Mouse (Mus musculus): ENCODE measurements around the gene Shc4.

Shc4 gene

GRCm38 (mm10) chr2:125684559-125685440 lies 39.1 kb downstream of the Shc4 start:
- no peak for DNase-seq (ENCODE audit: low spot score in 2 of 2)

- no peak for DNase-seq (ENCODE audit: low spot score in 2 of 2)
Measured at GRCm38 (mm10) chr2:125683895-125684294, 40.1 kb downstream of the Shc4 start.

GRCm38 (mm10) chr2:125681811-125682210 lies 42.1 kb downstream of the Shc4 start:
- no peak for DNase-seq (ENCODE audit: low spot score in 2 of 2)

GRCm38 (mm10) chr2:125672957-125673631 lies 50.9 kb downstream of the Shc4 start, which contains the start of gene Eid1:
TSS of gene Eid1 (plus strand) at chr2:125673095.
- DNase-seq (ENCODE audit: low spot score in 2 of 2) = peak; percentile 74 to 88

GRCm38 (mm10) chr2:125672568-125672956 lies 51.4 kb downstream of the Shc4 start:
- DNase-seq (ENCODE audit: low spot score in 2 of 2) = peak in 1 of 2 experiments; percentile 25

- DNase-seq (ENCODE audit: low spot score in 2 of 2) = no peak
Measured at GRCm38 (mm10) chr2:125670846-125671245, 53.1 kb downstream of the Shc4 start.

GRCm38 (mm10) chr2:125667721-125668120 lies 56.2 kb downstream of the Shc4 start:
- DNase-seq (ENCODE audit: low spot score in 2 of 2) = no peak

- DNase-seq (ENCODE audit: low spot score in 2 of 2) = no peak
Measured at GRCm38 (mm10) chr2:125667184-125667583, 56.8 kb downstream of the Shc4 start.

GRCm38 (mm10) chr2:125666668-125667067 lies 57.3 kb downstream of the Shc4 start:
- DNase-seq (ENCODE audit: low spot score in 2 of 2) = no peak

GRCm38 (mm10) chr2:125665909-125666308 lies 58.0 kb downstream of the Shc4 start:
- no peak for DNase-seq (ENCODE audit: low spot score in 2 of 2)

GRCm38 (mm10) chr2:125665213-125665612 lies 58.7 kb downstream of the Shc4 start:
- no peak for DNase-seq (ENCODE audit: low spot score in 2 of 2)

- DNase-seq (ENCODE audit: low spot score in 2 of 2) = no peak
Measured at GRCm38 (mm10) chr2:125662517-125662916, 61.4 kb downstream of the Shc4 start.

GRCm38 (mm10) chr2:125661156-125661555 lies 62.8 kb downstream of the Shc4 start:
- DNase-seq (ENCODE audit: low spot score in 2 of 2) = no peak

- DNase-seq (ENCODE audit: low spot score in 2 of 2) = no peak
Measured at GRCm38 (mm10) chr2:125660537-125661130, 63.3 kb downstream of the Shc4 start.

GRCm38 (mm10) chr2:125659823-125660536 lies 64.0 kb downstream of the Shc4 start:
- peak; percentile 50 to 67 for DNase-seq (ENCODE audit: low spot score in 2 of 2)

GRCm38 (mm10) chr2:125655391-125655790 lies 68.6 kb downstream of the Shc4 start:
- DNase-seq (ENCODE audit: low spot score in 2 of 2) = no peak

GRCm38 (mm10) chr2:125653286-125653685 lies 70.7 kb downstream of the Shc4 start:
- no peak for DNase-seq (ENCODE audit: low spot score in 2 of 2)

GRCm38 (mm10) chr2:125651563-125651962 lies 72.4 kb downstream of the Shc4 start:
- DNase-seq (ENCODE audit: low spot score in 2 of 2) = no peak

GRCm38 (mm10) chr2:125650742-125651352 lies 73.1 kb downstream of the Shc4 start:
- DNase-seq (ENCODE audit: low spot score in 2 of 2) = no peak

- no peak for DNase-seq (ENCODE audit: low spot score in 2 of 2)
Measured at GRCm38 (mm10) chr2:125650038-125650437, 73.9 kb downstream of the Shc4 start.

- no peak for DNase-seq (ENCODE audit: low spot score in 2 of 2)
Measured at GRCm38 (mm10) chr2:125644912-125645311, 79.0 kb downstream of the Shc4 start.

All from cerebellum, postnatal 4 days (tissue).